Comparison of ENCODE assay signal across 9 mouse cellular contexts in genomic region chr1:111242344-111242743, GRCm38 (mm10).
DNase-seq lines count a peak whose midpoint lies in the region; ATAC-seq and TF ChIP-seq lines count a peak whose summit lies in the region.
"Had no signal": no experiment of that assay in that cellular context is flagged by ENCODE, and none has a peak within 500 bp of the region (broad histone marks: within the 10 kb centered on the region; RNA-seq: fewer than 3 reads in every experiment).

No protein-coding gene starts in this region.

- peak; percentile 16; the same call in 1 of the 2 replicates for TF ChIP-seq CTCF in lung, postnatal 0 days (IDR thresholded peaks at IDR 0.05)

- WGBS in lung, postnatal 0 days, result 63% methylated on average over 1 of the region's 1 CpGs
- 73% methylated on average over 1 of the region's 1 CpGs for WGBS in hindbrain, embryonic 12.5 days

- no peak for TF ChIP-seq EP300 in lung, postnatal 0 days (IDR thresholded peaks at IDR 0.05)

- no peak overlapping the region for H3K4me3 ChIP-seq in lung, postnatal 0 days (ENCODE audit: low read depth, low read length)
- no peak overlapping the region for H3K4me3 ChIP-seq in hindbrain, embryonic 12.5 days
- H3K4me3 ChIP-seq: limb, embryonic 15.5 days had no signal

- H3K36me3 ChIP-seq in lung, postnatal 0 days (ENCODE audit: insufficient read depth, low read length), result no peaks in the 10 kb centered on the region
- H3K36me3 ChIP-seq in hindbrain, embryonic 12.5 days, result no peaks in the 10 kb centered on the region
- H3K36me3 ChIP-seq: limb, embryonic 15.5 days had no signal

- H3K9ac ChIP-seq in lung, postnatal 0 days (replicated peaks; ENCODE audit: low read depth), result no peak overlapping the region
- no peak overlapping the region for H3K9ac ChIP-seq in hindbrain, embryonic 12.5 days
- H3K9ac ChIP-seq: limb, embryonic 15.5 days had no signal

- H3K27ac ChIP-seq in lung, postnatal 0 days (ENCODE audit: low read length), result no peak overlapping the region
- no peak overlapping the region for H3K27ac ChIP-seq in hindbrain, embryonic 12.5 days
- H3K27ac ChIP-seq: limb, embryonic 15.5 days had no signal

- ATAC-seq in lung, postnatal 0 days, result no peak
- ATAC-seq in hindbrain, embryonic 12.5 days (ENCODE audit: low FRiP score), result peak; percentile 80

- no peaks in the 10 kb centered on the region for H3K27me3 ChIP-seq in lung, postnatal 0 days (replicated peaks; ENCODE audit: insufficient read depth, low read length)
- no peaks in the 10 kb centered on the region for H3K27me3 ChIP-seq in hindbrain, embryonic 12.5 days
- H3K27me3 ChIP-seq: limb, embryonic 15.5 days had no signal

- H3K4me1 ChIP-seq in lung, postnatal 0 days (ENCODE audit: insufficient read depth, low read depth, low read length), result no peaks in the 10 kb centered on the region
- H3K4me1 ChIP-seq in hindbrain, embryonic 12.5 days, result no peaks in the 10 kb centered on the region
- H3K4me1 ChIP-seq: limb, embryonic 15.5 days had no signal

- peak; percentile 31 for DNase-seq in lung, postnatal 0 days (ENCODE audit: low spot score)
- no peak for DNase-seq in lung, postnatal 14 days
- DNase-seq in brain, adult 2 months (ENCODE audit: low read depth, low spot score), result peak; percentile 42
- peak; percentile 52 for DNase-seq in retina, postnatal 1 day
- no peak for DNase-seq in right cerebral cortex, postnatal 25 days
- DNase-seq in kidney, postnatal 14 days, result no peak
- DNase-seq in lung, postnatal 4 days, result no peak

- H3K9me3 ChIP-seq in lung, postnatal 0 days (ENCODE audit: low read length), result no peaks in the 10 kb centered on the region
- H3K9me3 ChIP-seq in hindbrain, embryonic 12.5 days (replicated peaks), result no peaks in the 10 kb centered on the region
- H3K9me3 ChIP-seq: limb, embryonic 15.5 days had no signal

- no peak overlapping the region for H3K4me2 ChIP-seq in lung, postnatal 0 days (replicated peaks; ENCODE audit: low read depth, low read length)
- no peak overlapping the region for H3K4me2 ChIP-seq in hindbrain, embryonic 12.5 days (replicated peaks)
- H3K4me2 ChIP-seq: limb, embryonic 15.5 days had no signal

Comparison
In these comparisons a context has a peak if more than half of its experiments do, and no peak if none do; other contexts are left out.
1. DNase-seq: peak in lung, postnatal 0 days (single experiment), brain, adult 2 months (single experiment) and retina, postnatal 1 day (single experiment); none in lung, postnatal 14 days (single experiment), right cerebral cortex, postnatal 25 days (single experiment), kidney, postnatal 14 days (single experiment) and lung, postnatal 4 days (0 of 2).